Mouse (Mus musculus): ENCODE data around the gene Ypel5.

Ypel5 gene

GRCm38 (mm10) chr17:72836158-72837115 is at the start of gene Ypel5:
Gene Ypel5 (plus strand): TSS chr17:72836453.
- in situ Hi-C loops (cut with MboI, MseI): loop anchor here in 1 of 2 experiments (25.0 kb wide), 1 partner anchor 1999 kb away; no protein-coding TSS in a partner anchor

GRCm38 (mm10) chr17:72787886-72788436 is 48.3 kb upstream of the Ypel5 start:
- in situ Hi-C loops (cut with MboI, MseI): loop anchor here in 1 of 2 experiments (5.0 kb wide), 1 partner anchor 186 kb away; the partner anchor contains the start of gene Alk

GRCm38 (mm10) chr17:72793278-72793677 is 43.0 kb upstream of the Ypel5 start:
- in situ Hi-C loops (cut with MboI, MseI): loop anchor here in 1 of 2 experiments (10.0 kb wide), 1 partner anchor 782 kb away; no protein-coding TSS in a partner anchor

- in situ Hi-C loops (cut with MboI, MseI): loop anchor here (5.0 to 10.0 kb wide), 2 partner anchors 63 to 780 kb away; no protein-coding TSS in a partner anchor
These were observed 41.6 kb upstream of the Ypel5 start for GRCm38 (mm10) chr17:72794660-72795059.

GRCm38 (mm10) chr17:72795392-72796047 is 40.7 kb upstream of the Ypel5 start:
- in situ Hi-C loops (cut with MboI, MseI): loop anchor here (5.0 to 10.0 kb wide), 2 partner anchors 62 to 779 kb away; no protein-coding TSS in a partner anchor

GRCm38 (mm10) chr17:72796506-72796905 is 39.7 kb upstream of the Ypel5 start:
- in situ Hi-C loops (cut with MboI, MseI): loop anchor here (5.0 to 10.0 kb wide), 2 partner anchors 61 to 778 kb away; no protein-coding TSS in a partner anchor

- in situ Hi-C loops (cut with MboI, MseI): loop anchor here (5.0 to 10.0 kb wide), 2 partner anchors 59 to 777 kb away; no protein-coding TSS in a partner anchor
These were observed 38.4 kb upstream of the Ypel5 start for GRCm38 (mm10) chr17:72797867-72798266.

- in situ Hi-C loops (cut with MboI, MseI): no loop called here
These were observed 26.2 kb upstream of the Ypel5 start for GRCm38 (mm10) chr17:72809942-72810654.

GRCm38 (mm10) chr17:72813419-72814315 is 22.6 kb upstream of the Ypel5 start:
- in situ Hi-C loops (cut with MboI, MseI): no loop called here

- in situ Hi-C loops (cut with MboI, MseI): no loop called here
These were observed 18.7 kb upstream of the Ypel5 start for GRCm38 (mm10) chr17:72817574-72817973.

GRCm38 (mm10) chr17:72819714-72820113 is 16.5 kb upstream of the Ypel5 start:
- in situ Hi-C loops (cut with MboI, MseI): loop anchor here in 1 of 2 experiments (10.0 kb wide), 1 partner anchor 1675 kb away; no protein-coding TSS in a partner anchor

- in situ Hi-C loops (cut with MboI, MseI): loop anchor here in 1 of 2 experiments (10.0 kb wide), 1 partner anchor 1674 kb away; no protein-coding TSS in a partner anchor
These were observed 15.8 kb upstream of the Ypel5 start for GRCm38 (mm10) chr17:72820425-72820824.

- in situ Hi-C loops (cut with MboI, MseI): loop anchor here in 1 of 2 experiments (10.0 kb wide), 1 partner anchor 1673 kb away; no protein-coding TSS in a partner anchor
These were observed 14.3 kb upstream of the Ypel5 start for GRCm38 (mm10) chr17:72821923-72822322.

GRCm38 (mm10) chr17:72826916-72827534 is 9.2 kb upstream of the Ypel5 start:
- in situ Hi-C loops (cut with MboI, MseI): loop anchor here in 1 of 2 experiments (10.0 to 25.0 kb wide), 2 partner anchors 1668 to 1990 kb away; no protein-coding TSS in a partner anchor

GRCm38 (mm10) chr17:72828027-72828678 is 8.1 kb upstream of the Ypel5 start:
- in situ Hi-C loops (cut with MboI, MseI): loop anchor here in 1 of 2 experiments (10.0 to 25.0 kb wide), 2 partner anchors 1667 to 1991 kb away; no protein-coding TSS in a partner anchor

GRCm38 (mm10) chr17:72828687-72829086 is 7.6 kb upstream of the Ypel5 start:
- in situ Hi-C loops (cut with MboI, MseI): loop anchor here in 1 of 2 experiments (10.0 to 25.0 kb wide), 2 partner anchors 1666 to 1991 kb away; no protein-coding TSS in a partner anchor

- in situ Hi-C loops (cut with MboI, MseI): loop anchor here in 1 of 2 experiments (25.0 kb wide), 1 partner anchor 2000 kb away; no protein-coding TSS in a partner anchor
These were observed 973 bp downstream of the Ypel5 start for GRCm38 (mm10) chr17:72837140-72837712.

All from T-helper 17 cell (primary cell).